Mouse (Mus musculus): Measurements from ENCODE around the gene Rps21. TPM values are rescaled to one million over a fixed set of nuclear protein-coding genes. Genes with fewer than 3 reads are reported as not detected.

Rps21 gene
- polyA plus RNA-seq, 1 experiment: 1,612 TPM

GRCm38 (mm10) chr2:180238591-180238990 is 18.6 kb upstream of the Rps21 start:
- no peak overlapping the region for H3K4me3 ChIP-seq (ENCODE audit: low read depth, low read length)
- TF ChIP-seq POLR2A (IDR thresholded peaks at IDR 0.05; ENCODE audit: insufficient read depth, low read length) (no peak), EP300 (IDR thresholded peaks at IDR 0.05; ENCODE audit: insufficient read depth, low read depth, low read length) (no peak), CTCF (IDR thresholded peaks at IDR 0.05; ENCODE audit: low read depth, low read length) (no peak)
- H3K27me3 ChIP-seq (ENCODE audit: control insufficient read depth, insufficient read depth, low read length, poor library complexity, severe bottlenecking): no peaks in the 10 kb centered on the region
- peaks cover 3% of the 10 kb centered on the region for H3K4me1 ChIP-seq (ENCODE audit: control insufficient read depth, insufficient read depth, low read length)
- no peaks in the 10 kb centered on the region for H3K9me3 ChIP-seq (replicated peaks; ENCODE audit: control insufficient read depth, insufficient read depth, low read length, poor library complexity, severe bottlenecking)
- no peak overlapping the region for H3K9ac ChIP-seq (ENCODE audit: low read depth, poor library complexity, severe bottlenecking)
- H3K36me3 ChIP-seq (ENCODE audit: control insufficient read depth, insufficient read depth, low read length, poor library complexity, severe bottlenecking): no peaks in the 10 kb centered on the region
- peak overlapping the region; percentile 66 for H3K27ac ChIP-seq (ENCODE audit: insufficient read depth, low read length)

GRCm38 (mm10) chr2:180243108-180243507 is 14.1 kb upstream of the Rps21 start:
- TF ChIP-seq CTCF (IDR thresholded peaks at IDR 0.05; ENCODE audit: low read depth, low read length) (no peak), EP300 (IDR thresholded peaks at IDR 0.05; ENCODE audit: insufficient read depth, low read depth, low read length) (no peak), POLR2A (IDR thresholded peaks at IDR 0.05; ENCODE audit: insufficient read depth, low read length) (no peak)
- Histone ChIP-seq H3K9ac (ENCODE audit: low read depth, poor library complexity, severe bottlenecking) (no peak overlapping the region), H3K36me3 (ENCODE audit: control insufficient read depth, insufficient read depth, low read length, poor library complexity, severe bottlenecking) (no peaks in the 10 kb centered on the region), H3K27ac (ENCODE audit: insufficient read depth, low read length) (no peak overlapping the region), H3K4me1 (ENCODE audit: control insufficient read depth, insufficient read depth, low read length) (no peaks in the 10 kb centered on the region), H3K4me3 (ENCODE audit: low read depth, low read length) (no peak overlapping the region), H3K27me3 (ENCODE audit: control insufficient read depth, insufficient read depth, low read length, poor library complexity, severe bottlenecking) (no peaks in the 10 kb centered on the region), H3K9me3 (replicated peaks; ENCODE audit: control insufficient read depth, insufficient read depth, low read length, poor library complexity, severe bottlenecking) (no peaks in the 10 kb centered on the region)

- no peaks in the 10 kb centered on the region for H3K9me3 ChIP-seq (replicated peaks; ENCODE audit: control insufficient read depth, insufficient read depth, low read length, poor library complexity, severe bottlenecking)
- TF ChIP-seq CTCF (IDR thresholded peaks at IDR 0.05; ENCODE audit: low read depth, low read length) (no peak), POLR2A (IDR thresholded peaks at IDR 0.05; ENCODE audit: insufficient read depth, low read length) (no peak), EP300 (IDR thresholded peaks at IDR 0.05; ENCODE audit: insufficient read depth, low read depth, low read length) (no peak)
- H3K4me3 ChIP-seq (ENCODE audit: low read depth, low read length): no peak overlapping the region
- H3K27ac ChIP-seq (ENCODE audit: insufficient read depth, low read length): no peak overlapping the region
- no peaks in the 10 kb centered on the region for H3K36me3 ChIP-seq (ENCODE audit: control insufficient read depth, insufficient read depth, low read length, poor library complexity, severe bottlenecking)
- no peaks in the 10 kb centered on the region for H3K27me3 ChIP-seq (ENCODE audit: control insufficient read depth, insufficient read depth, low read length, poor library complexity, severe bottlenecking)
- H3K4me1 ChIP-seq (ENCODE audit: control insufficient read depth, insufficient read depth, low read length): peaks cover 2% of the 10 kb centered on the region
- no peak overlapping the region for H3K9ac ChIP-seq (ENCODE audit: low read depth, poor library complexity, severe bottlenecking)
Measured at GRCm38 (mm10) chr2:180247916-180248315, 9.3 kb upstream of the Rps21 start.

- peak overlapping the region; percentile 38; the same call in 1 of the 2 replicates for H3K27ac ChIP-seq (ENCODE audit: insufficient read depth, low read length)
- H3K4me3 ChIP-seq (ENCODE audit: low read depth, low read length): no peak overlapping the region
- H3K36me3 ChIP-seq (ENCODE audit: control insufficient read depth, insufficient read depth, low read length, poor library complexity, severe bottlenecking): no peaks in the 10 kb centered on the region
- H3K9me3 ChIP-seq (replicated peaks; ENCODE audit: control insufficient read depth, insufficient read depth, low read length, poor library complexity, severe bottlenecking): no peaks in the 10 kb centered on the region
- peaks cover 2% of the 10 kb centered on the region for H3K4me1 ChIP-seq (ENCODE audit: control insufficient read depth, insufficient read depth, low read length)
- H3K27me3 ChIP-seq (ENCODE audit: control insufficient read depth, insufficient read depth, low read length, poor library complexity, severe bottlenecking): no peaks in the 10 kb centered on the region
- no peak overlapping the region for H3K9ac ChIP-seq (ENCODE audit: low read depth, poor library complexity, severe bottlenecking)
- TF ChIP-seq EP300 (IDR thresholded peaks at IDR 0.05; ENCODE audit: insufficient read depth, low read depth, low read length) (no peak), CTCF (IDR thresholded peaks at IDR 0.05; ENCODE audit: low read depth, low read length) (no peak), POLR2A (IDR thresholded peaks at IDR 0.05; ENCODE audit: insufficient read depth, low read length) (no peak)
Measured at GRCm38 (mm10) chr2:180248947-180249660, 8.1 kb upstream of the Rps21 start.

GRCm38 (mm10) chr2:180250930-180251611 is 6.1 kb upstream of the Rps21 start:
- H3K36me3 ChIP-seq (ENCODE audit: control insufficient read depth, insufficient read depth, low read length, poor library complexity, severe bottlenecking): no peaks in the 10 kb centered on the region
- H3K4me1 ChIP-seq (ENCODE audit: control insufficient read depth, insufficient read depth, low read length): peaks cover 2% of the 10 kb centered on the region
- no peak overlapping the region for H3K9ac ChIP-seq (ENCODE audit: low read depth, poor library complexity, severe bottlenecking)
- H3K4me3 ChIP-seq (ENCODE audit: low read depth, low read length): no peak overlapping the region
- H3K9me3 ChIP-seq (replicated peaks; ENCODE audit: control insufficient read depth, insufficient read depth, low read length, poor library complexity, severe bottlenecking): no peaks in the 10 kb centered on the region
- H3K27ac ChIP-seq (ENCODE audit: insufficient read depth, low read length): peak overlapping the region; percentile 97
- TF ChIP-seq CTCF (IDR thresholded peaks at IDR 0.05; ENCODE audit: low read depth, low read length) (peak; percentile 77), EP300 (IDR thresholded peaks at IDR 0.05; ENCODE audit: insufficient read depth, low read depth, low read length) (no peak), POLR2A (IDR thresholded peaks at IDR 0.05; ENCODE audit: insufficient read depth, low read length) (no peak)
- H3K27me3 ChIP-seq (ENCODE audit: control insufficient read depth, insufficient read depth, low read length, poor library complexity, severe bottlenecking): no peaks in the 10 kb centered on the region

- Histone ChIP-seq H3K4me3 (ENCODE audit: low read depth, low read length) (no peak overlapping the region), H3K27me3 (ENCODE audit: control insufficient read depth, insufficient read depth, low read length, poor library complexity, severe bottlenecking) (no peaks in the 10 kb centered on the region), H3K36me3 (ENCODE audit: control insufficient read depth, insufficient read depth, low read length, poor library complexity, severe bottlenecking) (no peaks in the 10 kb centered on the region), H3K27ac (ENCODE audit: insufficient read depth, low read length) (peak overlapping the region; percentile 97), H3K4me1 (ENCODE audit: control insufficient read depth, insufficient read depth, low read length) (peaks cover 2% of the 10 kb centered on the region), H3K9me3 (replicated peaks; ENCODE audit: control insufficient read depth, insufficient read depth, low read length, poor library complexity, severe bottlenecking) (no peaks in the 10 kb centered on the region), H3K9ac (ENCODE audit: low read depth, poor library complexity, severe bottlenecking) (peak overlapping the region; percentile 24; the same call in 1 of the 2 replicates)
- no peak for TF ChIP-seq CTCF (IDR thresholded peaks at IDR 0.05; ENCODE audit: low read depth, low read length)
- peak; percentile 85 for TF ChIP-seq EP300 (IDR thresholded peaks at IDR 0.05; ENCODE audit: insufficient read depth, low read depth, low read length)
Measured at GRCm38 (mm10) chr2:180251838-180252237, 5.3 kb upstream of the Rps21 start.
